ENCODE assay signal across 8 mouse cellular contexts in the genomic region with DNA sequence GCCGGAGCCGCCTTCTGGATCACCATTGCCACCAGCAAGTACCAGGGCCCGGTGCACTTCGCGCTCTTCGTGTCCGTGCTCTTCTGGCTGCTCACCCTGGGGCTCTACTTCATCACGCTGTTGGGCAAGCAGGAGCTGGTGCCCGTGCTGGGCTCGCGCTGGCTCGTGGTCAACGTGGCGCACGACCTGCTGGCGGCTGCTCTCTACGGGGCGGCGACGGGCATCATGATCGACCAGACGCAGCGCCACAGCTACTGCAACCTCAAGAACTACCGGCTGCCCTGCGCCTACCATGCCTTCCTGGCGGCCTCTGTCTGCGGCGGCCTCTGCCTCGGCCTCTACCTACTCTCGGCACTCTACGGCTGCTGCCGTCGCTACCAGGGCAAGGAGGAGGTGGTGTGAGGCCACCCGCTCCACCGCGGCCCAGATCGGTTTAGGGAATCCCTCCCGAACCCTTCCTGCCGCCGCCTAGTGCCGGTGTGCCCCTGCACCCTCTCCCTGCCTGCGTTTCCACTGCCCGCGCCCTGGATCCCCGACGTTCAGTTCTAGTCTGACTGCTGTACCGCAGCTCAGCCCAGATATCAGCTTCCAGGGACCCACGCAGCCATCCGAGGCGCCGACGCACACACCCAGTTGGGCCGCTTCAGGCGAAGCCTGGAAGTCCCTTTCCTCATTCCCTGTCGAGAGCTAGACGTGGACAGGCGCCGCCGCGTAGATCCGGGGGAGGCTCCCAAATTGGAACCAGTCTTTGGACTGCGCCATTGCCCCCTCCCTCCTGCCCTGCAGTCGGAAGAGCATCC. TPM values are rescaled to one million over a fixed set of nuclear protein-coding genes. Genes with fewer than 3 reads are reported as not detected.
DNase-seq lines count a peak whose midpoint lies in the region; ATAC-seq and TF ChIP-seq lines count a peak whose summit lies in the region.

No protein-coding gene starts in this region.

- no peaks in the 10 kb centered on the region for H3K9me3 ChIP-seq in intestine, postnatal 0 days (ENCODE audit: control insufficient read depth)
- H3K9me3 ChIP-seq in liver, embryonic 14.5 days (ENCODE audit: control insufficient read depth, low read length) = no peaks in the 10 kb centered on the region

- H3K4me2 ChIP-seq in intestine, postnatal 0 days (replicated peaks; ENCODE audit: low read depth) = peak overlapping the region; percentile 89
- peak overlapping the region; percentile 71 for H3K4me2 ChIP-seq in liver, embryonic 14.5 days (ENCODE audit: low read depth)

- no peak for TF ChIP-seq EP300 in liver, embryonic 14.5 days (IDR thresholded peaks at IDR 0.05; ENCODE audit: low read depth)

- H3K9ac ChIP-seq in intestine, postnatal 0 days (ENCODE audit: low read depth, low read length) = peak overlapping the region; percentile 71
- H3K9ac ChIP-seq in liver, embryonic 14.5 days (replicated peaks) = peak overlapping the region; percentile 39

- peak; percentile 12; the same call in 1 of the 2 replicates for ATAC-seq in intestine, postnatal 0 days
- ATAC-seq in liver, embryonic 14.5 days (ENCODE audit: insufficient read depth) = peak; percentile 36

- peak overlapping the region; percentile 63 for H3K4me3 ChIP-seq in intestine, postnatal 0 days (ENCODE audit: low read depth, low read length)
- H3K4me3 ChIP-seq in liver, embryonic 14.5 days (ENCODE audit: insufficient read depth in 1 of 2, low read depth in 2 of 2, low read length in 2 of 2) = peak overlapping the region; percentile 54 to 65

- WGBS in intestine, postnatal 0 days = 1% methylated on average over 63 of the region's 63 CpGs
- WGBS in liver, embryonic 14.5 days (ENCODE audit: insufficient replicate concordance) = 3% methylated on average over 53 of the region's 63 CpGs

- TF ChIP-seq CTCF in intestine, postnatal 0 days (IDR thresholded peaks at IDR 0.05; ENCODE audit: low read depth) = no peak
- no peak for TF ChIP-seq CTCF in liver, embryonic 14.5 days (IDR thresholded peaks at IDR 0.05; ENCODE audit: low read depth)

- peak overlapping the region; percentile 84 for H3K27ac ChIP-seq in intestine, postnatal 0 days (ENCODE audit: low read depth, low read length)
- H3K27ac ChIP-seq in liver, embryonic 14.5 days = no peak overlapping the region

- no peaks in the 10 kb centered on the region for H3K4me1 ChIP-seq in intestine, postnatal 0 days (replicated peaks; ENCODE audit: control insufficient read depth, insufficient read depth, low read length)
- H3K4me1 ChIP-seq in liver, embryonic 14.5 days (replicated peaks; ENCODE audit: control insufficient read depth in 2 of 2, insufficient read depth in 2 of 2, low read length in 1 of 2) = peaks cover 7 to 15% of the 10 kb centered on the region in 2 experiments

- 0 out of 2 replicates have a peak, but pooled peaks cover 5% of the 10 kb centered on the region for H3K36me3 ChIP-seq in intestine, postnatal 0 days (ENCODE audit: control insufficient read depth, insufficient read depth)
- H3K36me3 ChIP-seq in liver, embryonic 14.5 days (replicated peaks; ENCODE audit: control insufficient read depth, insufficient read depth, low read depth) = no peaks in the 10 kb centered on the region

- DNase-seq in urinary bladder, adult 18-20 months (ENCODE audit: low spot score in 2 of 2) = peak; percentile 64 to 65
- no peak for DNase-seq in urinary bladder, postnatal 10 days (ENCODE audit: low spot score)
- DNase-seq in embryo, embryonic 10 days (ENCODE audit: low spot score) = peak; percentile 64
- DNase-seq in heart, adult 18-20 months = peak; percentile 84 to 86
- no peak for DNase-seq in liver, embryonic 14.5 days (ENCODE audit: low read depth in 3 of 3, low spot score in 3 of 3)
- peak; percentile 37 to 49 for DNase-seq in natural killer cell, adult 2 months (ENCODE audit: low spot score in 2 of 2)
- peak; percentile 70 for DNase-seq in testis, postnatal 10 days (ENCODE audit: low spot score)

- no peaks in the 10 kb centered on the region for H3K27me3 ChIP-seq in intestine, postnatal 0 days (replicated peaks; ENCODE audit: control insufficient read depth, insufficient read depth, low read length)
- H3K27me3 ChIP-seq in liver, embryonic 14.5 days (ENCODE audit: control insufficient read depth, insufficient read depth, low read length) = peaks cover 28% of the 10 kb centered on the region

RNA-seq across cellular contexts. Expression of a gene that starts 0.8 kb away (rescaled TPM):
- 10 to 100 TPM; 19.1 to 21.1 TPM for total RNA-seq in heart, adult 18-20 months (2021)
- 9.0 and 9.6 TPM in 2 replicates for polyA plus RNA-seq in intestine, postnatal 0 days (2015; fragmentation: Nextera tagmentation; extraction: Ambion mirVana)
- 7.6 and 8.6 TPM in 2 replicates for polyA plus RNA-seq in liver, embryonic 14.5 days (2012; rRNA removed)
- 1.6 and 2.4 TPM in 2 replicates for polyA plus RNA-seq in liver, embryonic 14.5 days (2014; fragmentation: Nextera tagmentation; extraction: Ambion mirVana)

RNA-seq across cellular contexts. Expression of a gene that starts 15.8 kb away (rescaled TPM):
- total RNA-seq in heart, adult 18-20 months (2021) = 10 to 100 TPM; 17.3 to 21.3 TPM
- 13.3 and 14.7 TPM in 2 replicates for polyA plus RNA-seq in intestine, postnatal 0 days (2015; fragmentation: Nextera tagmentation; extraction: Ambion mirVana)
- 6.8 and 8.5 TPM in 2 replicates for polyA plus RNA-seq in liver, embryonic 14.5 days (2012; rRNA removed)
- polyA plus RNA-seq in liver, embryonic 14.5 days (2014; fragmentation: Nextera tagmentation; extraction: Ambion mirVana) = 3.9 and 4.2 TPM in 2 replicates

RNA-seq across cellular contexts. Expression of a gene that starts 19.1 kb away (rescaled TPM):
- total RNA-seq in heart, adult 18-20 months (2021) = 10 to 100 TPM; 10.1 to 12.4 TPM
- 39.8 and 40.5 TPM in 2 replicates for polyA plus RNA-seq in intestine, postnatal 0 days (2015; fragmentation: Nextera tagmentation; extraction: Ambion mirVana)
- polyA plus RNA-seq in liver, embryonic 14.5 days (2012; rRNA removed) = 7.2 and 8.5 TPM in 2 replicates
- polyA plus RNA-seq in liver, embryonic 14.5 days (2014; fragmentation: Nextera tagmentation; extraction: Ambion mirVana) = 20.4 and 21.7 TPM in 2 replicates

RNA-seq across cellular contexts. Expression of a gene that starts 54.1 kb away (rescaled TPM):
- 1 to 10 TPM; 5.6 to 5.8 TPM for total RNA-seq in heart, adult 18-20 months (2021)
- 0.27 and 0.58 TPM in 2 replicates for polyA plus RNA-seq in intestine, postnatal 0 days (2015; fragmentation: Nextera tagmentation; extraction: Ambion mirVana)
- polyA plus RNA-seq in liver, embryonic 14.5 days (2012; rRNA removed) = not detected in 2 replicates
- 0.05 TPM in 1 of 2 replicates, not detected in the other for polyA plus RNA-seq in liver, embryonic 14.5 days (2014; fragmentation: Nextera tagmentation; extraction: Ambion mirVana)

RNA-seq across cellular contexts. Expression of a gene that starts 57.7 kb away (rescaled TPM):
- total RNA-seq in heart, adult 18-20 months (2021) = 10 to 100 TPM; 18.2 to 19.3 TPM
- polyA plus RNA-seq in intestine, postnatal 0 days (2015; fragmentation: Nextera tagmentation; extraction: Ambion mirVana) = 47.2 and 52.2 TPM in 2 replicates
- polyA plus RNA-seq in liver, embryonic 14.5 days (2012; rRNA removed) = 8.1 and 8.6 TPM in 2 replicates
- 9.1 and 11.6 TPM in 2 replicates for polyA plus RNA-seq in liver, embryonic 14.5 days (2014; fragmentation: Nextera tagmentation; extraction: Ambion mirVana)

Comparison
In these comparisons a context has a peak if more than half of its experiments do, and no peak if none do; other contexts are left out.
1. DNase-seq: peak in urinary bladder, adult 18-20 months (2 of 2), embryo, embryonic 10 days (single experiment), heart, adult 18-20 months (2 of 2), natural killer cell, adult 2 months (2 of 2) and testis, postnatal 10 days (single experiment); none in urinary bladder, postnatal 10 days (single experiment) and liver, embryonic 14.5 days (0 of 3).